Mouse (Mus musculus): ENCODE measurements around the gene Col27a1.

DNA sequence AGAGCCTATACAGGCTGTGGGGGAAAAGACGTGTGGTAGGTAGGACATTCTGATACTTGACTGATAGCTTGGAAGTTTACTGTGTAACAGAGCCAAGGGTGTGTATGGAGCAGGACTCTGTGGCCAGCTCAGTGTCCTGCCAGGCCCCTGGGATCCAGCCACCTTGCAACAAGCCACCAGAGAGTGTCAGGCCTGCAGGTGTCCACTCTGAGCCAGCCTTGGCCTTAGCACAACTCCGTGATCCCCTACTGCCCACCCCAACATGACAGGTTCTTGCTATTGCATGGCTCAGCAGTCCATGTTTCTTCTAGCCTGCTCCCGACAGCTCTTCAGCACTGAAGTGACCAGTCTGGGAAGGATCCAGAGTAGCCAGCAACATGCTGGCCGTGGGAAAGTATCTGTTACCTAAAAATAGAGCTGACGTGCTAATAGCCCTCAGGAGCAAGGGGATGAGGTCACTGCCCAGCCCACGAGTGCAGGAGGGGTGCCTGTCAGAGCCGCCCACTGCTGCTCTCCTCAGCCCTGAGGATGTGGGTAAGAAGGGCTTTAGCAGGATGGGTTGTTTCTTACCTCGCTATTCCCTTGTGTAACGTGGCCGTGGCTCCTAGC is 96.5 kb downstream of the Col27a1 start:
- TF ChIP-seq CTCF (IDR thresholded peaks at IDR 0.05; ENCODE audit: low read depth, low read length) (no peak), POLR2A (IDR thresholded peaks at IDR 0.05; ENCODE audit: insufficient read depth, low read length) (no peak)

Data from ES-Bruce4 (cell line).